Mouse (Mus musculus) v-Abl transformed pro-B cells (cell line): ENCODE measurements at regions not wholly inside any gene's neighbourhood (a gene's known extent, or its start where the extent isn't known, plus 50 kb on each side); places are given as distances from the start of the nearest gene placed in this dataset.

Experiments used
- in situ Hi-C, 2 experiments: fragments of 400-800 bp; cut with MboI; formaldehyde crosslinking; loops; one replicate each; pipeline ENCODE4 v1.15.1; 2025; ENCODE audit not compliant: unreplicated experiment in 2 of 2

GRCm38 (mm10) chr10:97028776-97029175 is 412.0 kb downstream of the Btg1 start:
- in situ Hi-C loops: no loop called here

GRCm38 (mm10) chr10:97030996-97031395 is 414.2 kb downstream of the Btg1 start:
- in situ Hi-C loops: no loop called here

DNA sequence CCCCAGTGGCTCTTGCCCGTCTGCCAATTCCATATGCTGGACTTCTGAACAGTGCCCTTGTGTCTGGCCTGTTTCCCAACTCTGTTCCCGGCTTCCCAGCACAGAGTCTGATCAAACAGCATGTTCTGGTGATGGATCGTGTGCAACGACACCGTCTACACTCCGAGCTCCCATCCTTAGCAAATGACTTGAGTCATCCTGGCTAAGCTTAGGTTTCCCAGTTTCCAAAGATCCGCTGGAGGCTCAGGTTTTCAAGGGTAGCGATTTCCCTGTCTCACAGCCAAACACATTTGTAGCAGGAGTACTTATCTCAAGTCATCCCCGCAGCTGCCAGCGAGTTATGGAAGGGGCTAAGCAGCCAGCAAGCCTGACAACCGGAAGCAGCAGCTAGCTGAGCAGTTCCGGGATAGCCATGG is 418.6 kb downstream of the Btg1 start:
- in situ Hi-C loops: no loop called here

- in situ Hi-C loops: no loop called here
Measured at GRCm38 (mm10) chr10:97038025-97038424, 421.2 kb downstream of the Btg1 start.

DNA sequence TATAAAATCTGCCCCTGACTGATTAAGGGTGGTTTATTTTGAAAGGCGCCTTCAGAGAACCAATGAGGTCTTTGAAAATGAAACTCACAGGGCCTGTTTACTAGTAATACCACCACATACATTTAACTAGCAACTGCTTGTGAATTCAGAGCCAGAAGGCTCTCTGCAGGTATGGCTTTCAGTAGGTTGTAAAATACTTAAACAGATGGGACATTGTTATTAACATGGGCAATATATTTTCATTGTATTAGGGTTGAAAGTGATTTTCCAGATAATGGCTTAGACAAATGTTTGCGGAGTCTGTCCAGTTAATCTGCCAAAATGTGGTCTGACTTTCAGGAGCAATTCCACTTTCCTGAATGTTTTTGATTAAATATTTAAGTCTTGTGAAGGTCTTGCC is 430.8 kb downstream of the Btg1 start:
- in situ Hi-C loops: no loop called here

- in situ Hi-C loops: no loop called here
Measured at GRCm38 (mm10) chr10:97047996-97048395, 431.2 kb downstream of the Btg1 start.

DNA sequence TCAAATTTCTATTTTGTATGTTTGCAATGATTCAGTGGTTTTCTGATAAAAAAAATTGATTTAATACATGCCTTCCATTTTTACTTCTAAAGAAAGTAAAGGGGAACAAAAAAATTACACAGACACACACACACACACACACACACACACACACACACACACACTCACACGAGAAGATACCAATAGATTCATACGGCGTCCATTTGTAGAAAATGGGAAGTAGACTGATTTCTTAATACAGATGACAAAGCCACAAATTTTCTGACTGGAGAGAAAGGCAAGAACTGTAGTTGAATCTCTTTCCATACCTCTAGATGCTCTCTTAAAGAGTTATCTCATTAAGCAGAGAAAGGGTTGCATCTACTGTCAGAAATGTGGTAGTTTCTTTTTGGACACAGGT is 424.9 kb upstream of the Dcn start:
- in situ Hi-C loops: no loop called here

DNA sequence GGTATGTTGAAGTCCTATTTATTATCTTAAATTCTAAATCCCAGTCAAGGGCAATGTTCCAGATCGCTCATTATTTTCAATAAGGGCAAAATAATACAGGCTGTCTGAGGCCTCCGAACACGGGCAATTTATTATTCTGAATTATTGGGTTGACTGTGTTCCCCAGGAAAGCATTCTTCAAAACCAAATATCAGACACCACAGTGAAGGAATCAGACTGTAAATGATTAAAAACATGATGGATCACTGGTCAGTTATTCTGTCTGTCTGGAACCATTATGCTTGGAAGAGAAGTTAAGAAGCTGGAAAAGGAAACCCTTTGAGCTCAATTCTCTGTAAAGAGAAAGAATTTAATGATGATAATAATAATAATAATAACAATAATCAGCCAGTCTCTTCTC is 417.4 kb upstream of the Dcn start:
- in situ Hi-C loops: no loop called here

DNA sequence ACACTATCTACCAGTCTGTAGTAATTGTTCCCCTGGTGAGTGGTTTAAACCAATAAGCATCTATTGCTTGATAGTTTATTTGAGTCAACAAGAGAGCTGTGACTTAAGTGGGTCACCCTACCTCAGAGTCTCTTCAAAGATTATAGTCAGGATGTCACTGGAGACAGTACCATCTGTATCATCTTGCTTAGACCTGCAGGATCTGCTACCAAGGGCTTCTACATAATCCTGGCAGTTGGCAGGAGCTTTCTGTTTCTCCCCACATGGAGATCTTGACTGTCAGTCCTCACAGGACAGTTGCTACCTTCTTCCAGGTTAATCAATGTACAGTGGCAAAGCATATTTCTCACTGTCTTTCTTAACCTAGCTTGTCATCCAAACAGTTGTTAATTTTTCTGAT is 414.9 kb upstream of the Dcn start:
- in situ Hi-C loops: no loop called here

DNA sequence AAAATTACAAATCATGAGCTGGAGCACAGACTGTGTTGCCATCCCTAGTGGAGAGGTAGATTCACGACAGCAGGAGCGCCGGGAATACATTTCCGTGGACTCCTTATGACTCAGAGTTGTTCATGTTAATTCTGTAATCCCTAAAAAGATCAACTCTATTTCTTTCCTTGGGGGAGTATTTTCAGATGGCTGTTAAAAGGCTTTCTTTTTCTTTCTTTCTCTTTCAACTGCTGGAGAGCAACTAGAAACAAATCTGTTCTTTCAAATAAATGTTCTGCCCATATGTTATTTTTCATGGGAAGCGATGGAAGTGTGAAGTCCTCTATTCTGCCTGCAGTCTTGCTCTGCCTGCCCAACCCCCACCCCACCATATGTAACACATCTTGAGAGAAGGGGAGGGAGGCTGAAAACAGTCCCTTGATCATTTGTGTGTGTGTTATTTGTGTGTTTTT is 401.4 kb upstream of the Dcn start:
- in situ Hi-C loops: no loop called here

GRCm38 (mm10) chr10:97079575-97079974 is 399.8 kb upstream of the Dcn start:
- in situ Hi-C loops: no loop called here

GRCm38 (mm10) chr10:97087286-97087685 is 392.1 kb upstream of the Dcn start:
- in situ Hi-C loops: no loop called here

- in situ Hi-C loops: no loop called here
Measured at GRCm38 (mm10) chr10:97090254-97090653, 389.2 kb upstream of the Dcn start.

- in situ Hi-C loops: no loop called here
Measured at GRCm38 (mm10) chr10:97093886-97094285, 385.5 kb upstream of the Dcn start.

DNA sequence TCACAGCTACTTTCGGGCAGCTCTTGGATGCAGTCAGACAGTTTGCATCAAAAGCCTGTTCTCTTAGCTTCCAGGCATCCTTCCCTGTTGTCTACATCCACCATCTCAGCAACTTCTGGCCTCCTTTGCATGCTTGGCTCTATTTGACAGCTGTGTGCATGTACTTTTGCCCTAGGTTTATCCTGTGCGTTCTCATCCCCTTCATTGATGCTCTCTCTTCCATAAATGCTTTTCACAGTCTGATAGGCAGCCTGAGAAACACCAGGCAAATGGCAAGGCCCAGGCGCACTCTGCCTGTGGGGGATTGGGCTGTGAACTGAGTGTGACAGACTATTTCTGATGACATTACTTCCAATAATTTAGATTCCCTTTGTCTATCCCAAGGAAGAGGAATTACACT is 364.9 kb upstream of the Dcn start:
- in situ Hi-C loops: no loop called here

- in situ Hi-C loops: no loop called here
Measured at GRCm38 (mm10) chr10:97122693-97123092, 356.7 kb upstream of the Dcn start.

DNA sequence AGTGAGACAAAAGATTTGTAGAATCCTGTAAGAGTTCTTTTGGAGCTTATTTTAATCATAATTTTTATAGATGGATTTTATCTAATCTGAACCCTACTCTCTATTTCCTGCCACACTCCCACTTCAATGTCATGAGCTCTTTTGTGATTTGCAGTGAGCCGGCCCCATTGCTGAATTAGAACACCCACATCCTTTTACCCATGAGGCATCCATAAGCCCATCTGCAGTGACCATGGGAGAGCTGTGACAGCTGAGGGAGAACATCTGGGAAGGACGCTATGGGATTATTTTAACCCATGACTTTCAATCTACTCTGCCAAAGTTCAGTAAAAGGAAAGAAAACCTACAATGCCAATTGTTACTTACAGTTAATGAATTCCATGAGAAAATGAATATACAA is 337.8 kb upstream of the Dcn start:
- in situ Hi-C loops: loop anchor here in 1 of 2 experiments (10.0 kb wide), 2 partner anchors 807 to 997 kb away; no protein-coding TSS in a partner anchor

GRCm38 (mm10) chr10:97158561-97159395 is 320.6 kb upstream of the Dcn start:
- in situ Hi-C loops: no loop called here

DNA sequence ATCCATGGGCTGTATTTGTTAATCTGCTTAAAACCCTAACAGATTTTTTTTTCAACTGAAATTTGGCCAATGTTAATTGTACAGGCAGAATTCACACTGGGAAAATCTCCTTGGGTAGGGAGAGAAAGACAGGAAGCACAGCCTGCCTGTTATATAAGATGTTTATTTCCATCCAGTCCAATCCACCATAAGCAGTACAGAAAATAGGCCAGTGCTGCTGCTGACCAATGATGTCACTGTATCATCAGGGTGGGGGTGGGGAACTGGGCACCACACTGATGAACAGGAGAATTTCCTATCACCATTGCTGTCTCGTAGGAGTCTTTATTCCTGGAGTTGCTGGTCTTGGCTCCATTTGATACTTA is 320.0 kb upstream of the Dcn start:
- in situ Hi-C loops: no loop called here

GRCm38 (mm10) chr10:97159831-97160575 is 319.4 kb upstream of the Dcn start:
- in situ Hi-C loops: loop anchor here (5.0 to 10.0 kb wide), 5 partner anchors 145 to 943 kb away; no protein-coding TSS in a partner anchor

DNA sequence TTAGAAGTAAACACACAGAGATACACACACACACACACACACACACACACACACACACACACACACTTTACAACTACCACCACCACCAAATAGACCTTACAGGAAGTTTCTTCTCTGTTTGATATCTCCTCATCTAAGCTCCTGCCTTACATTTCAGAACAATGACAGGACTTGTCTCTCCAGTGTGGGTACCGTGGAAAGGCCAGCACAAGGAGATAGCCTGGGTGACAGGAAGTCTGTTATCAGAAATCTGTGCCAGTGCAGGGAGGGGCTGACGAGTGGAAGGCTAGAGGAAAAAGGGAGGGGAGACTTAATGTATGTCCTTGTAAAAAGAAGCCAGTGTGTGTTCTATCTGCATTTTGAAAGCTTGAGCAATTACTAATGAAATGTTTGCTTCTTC is 318.5 kb upstream of the Dcn start:
- in situ Hi-C loops: loop anchor here (5.0 to 10.0 kb wide), 5 partner anchors 144 to 944 kb away; no protein-coding TSS in a partner anchor

DNA sequence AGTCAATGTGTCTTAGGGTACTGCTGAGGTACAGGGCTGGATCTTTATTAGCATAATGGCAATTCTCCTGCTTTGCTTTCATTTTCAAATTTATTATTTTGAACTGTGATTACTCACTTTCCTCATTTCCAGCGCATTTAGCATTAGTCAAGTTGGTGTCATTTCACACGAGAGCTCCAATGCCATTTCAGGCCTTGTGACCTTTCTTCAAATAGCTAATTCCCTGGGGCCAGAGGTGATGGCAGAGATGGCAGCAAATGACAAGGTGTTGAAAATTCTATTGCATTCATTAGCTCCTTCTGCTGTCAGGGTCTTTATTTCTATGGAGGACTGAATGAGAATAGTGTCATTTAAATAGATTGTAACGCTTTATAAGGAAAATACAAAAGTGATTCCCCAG is 300.9 kb upstream of the Dcn start:
- in situ Hi-C loops: no loop called here
